Mouse (Mus musculus) CH12.LX (cell line): ENCODE results near the gene Hrh2.

Experiments used
- BHLHE40 ChIP-seq: IDR thresholded peaks from 2 replicates; pipeline ENCODE4 v1.6.1; 2011; ENCODE audit warnings: mild to moderate bottlenecking, low read depth, low read length, improper control_type of control experiment
- CTCF ChIP-seq, 2 experiments: IDR thresholded peaks in 1 of 2; conservative IDR thresholded peaks in 1 of 2; 2 replicates each; pipeline ENCODE4 v1.5.1; 2011 to 2012; ENCODE audit warnings: low read depth in 2 of 2, low read length in 2 of 2, improper control_type of control experiment in 1 of 2, inconsistent platforms in 1 of 2, mild to moderate bottlenecking in 1 of 2, moderate library complexity in 1 of 2
- UBTF ChIP-seq: IDR thresholded peaks from 2 replicates; pipeline ENCODE4 v1.6.1; 2012; ENCODE audit warnings: low read depth, mild to moderate bottlenecking, inconsistent platforms, low read length, improper control_type of control experiment, moderate library complexity
- USF2 ChIP-seq: conservative IDR thresholded peaks from 2 replicates; pipeline ENCODE4 v1.6.1; 2011; ENCODE audit warnings: low read depth, low read length, improper control_type of control experiment

DNA sequence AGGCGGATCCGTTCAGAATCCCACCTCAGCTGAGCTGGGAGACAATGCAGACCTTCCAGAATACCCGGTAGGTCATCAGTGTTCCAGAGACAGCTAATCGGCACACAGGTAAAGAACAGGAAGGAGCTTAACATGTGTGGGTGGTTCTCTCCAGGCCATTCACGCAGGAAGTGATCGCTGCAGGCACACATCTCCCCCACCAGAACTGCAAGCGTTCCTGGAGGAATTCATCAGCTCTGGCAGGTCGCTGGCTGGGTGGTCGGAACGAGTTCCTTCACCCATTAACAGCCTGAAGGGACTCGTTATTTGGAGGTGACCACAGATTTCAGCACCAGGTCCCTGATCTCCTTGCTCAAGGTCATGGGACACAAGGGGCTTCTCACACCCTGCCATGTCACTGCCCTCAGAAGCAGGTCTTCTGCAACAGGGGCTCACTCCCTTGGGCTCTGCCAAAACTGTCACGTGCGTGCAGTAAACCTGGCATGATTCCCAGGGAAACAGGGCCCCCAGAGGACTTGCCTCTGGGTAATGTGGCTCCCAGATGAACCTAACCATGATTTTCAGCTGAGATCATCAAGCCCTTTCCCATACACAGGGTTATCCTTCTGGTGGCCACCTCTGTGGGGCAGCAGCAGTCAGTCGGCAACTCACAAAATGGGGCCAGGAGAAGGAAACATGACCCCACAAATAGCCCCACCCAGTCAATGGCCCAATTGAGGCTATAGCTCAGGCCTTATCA is 46.8 kb downstream of the Hrh2 start:
- TF ChIP-seq USF2 (no peak), BHLHE40 (no peak), UBTF (no peak), CTCF (conservative IDR thresholded peaks at IDR 0.05 in 1 of 2, IDR thresholded peaks at IDR 0.05 in 1 of 2; ENCODE audit: low read depth in 2 of 2, low read length in 2 of 2) (no peak)
